Mouse (Mus musculus) limb, embryonic 12.5 days (tissue): ENCODE measurements around the gene Esr2. TPM values are rescaled to one million over a fixed set of nuclear protein-coding genes. Genes with fewer than 3 reads are reported as not detected.
"Not testable (repeated sequence)": the region's sequence is repeated elsewhere in the genome, so short reads cannot be mapped to it uniquely, and the experiment has no call there.

Experiments
- ATAC-seq: fragments of 200-750 bp; cut with Nextera tagmentation; 2 replicates; pipeline ENCODE4 v1.8.0; 2017; ENCODE audit warnings: low read depth, moderate TSS enrichment; ENCODE audit not compliant: insufficient number of reproducible peaks, insufficient read depth, low FRiP score, low TSS enrichment
- H3K27ac ChIP-seq: fragments of 300-500 bp; sonication (generic); 2 replicates; pipeline ENCODE4 v1.5.1; 2016; ENCODE audit warnings: mild to moderate bottlenecking, moderate library complexity
- H3K27me3 ChIP-seq: fragments of 300-500 bp; sonication (generic); 2 replicates; pipeline ENCODE4 v1.6.1; 2016; ENCODE audit warnings: mild to moderate bottlenecking, moderate library complexity
- H3K36me3 ChIP-seq: fragments of 300-500 bp; sonication (generic); 2 replicates; pipeline ENCODE4 v1.6.1; 2016; ENCODE audit warnings: mild to moderate bottlenecking, moderate library complexity
- H3K4me1 ChIP-seq: fragments of 300-500 bp; sonication (generic); replicated peaks from 2 replicates; pipeline ENCODE4 v1.6.1; 2016
- H3K4me2 ChIP-seq: fragments of 300-500 bp; sonication (generic); 2 replicates; pipeline ENCODE4 v1.6.1; 2016; ENCODE audit warnings: mild to moderate bottlenecking, moderate library complexity
- H3K4me3 ChIP-seq: fragments of 300-500 bp; sonication (generic); replicated peaks from 2 replicates; pipeline ENCODE4 v1.5.1; 2016; ENCODE audit warnings: mild to moderate bottlenecking
- H3K9ac ChIP-seq: fragments of 300-500 bp; sonication (generic); replicated peaks from 2 replicates; pipeline ENCODE4 v1.6.1; 2016; ENCODE audit warnings: mild to moderate bottlenecking, moderate library complexity
- H3K9me3 ChIP-seq: fragments of 300-500 bp; sonication (generic); 2 replicates; pipeline ENCODE4 v1.6.1; 2016; ENCODE audit warnings: mild to moderate bottlenecking, moderate library complexity
- WGBS: fragments of 180-500 bp; shearing (Covaris S2); methylation state at CpG from one replicate; pipeline ENCODE4 v1.1.7; 2016; 5-methylcytosine and 5-hydroxymethylcytosine counted together
- polyA plus RNA-seq: library from polyadenylated mRNA; unstranded; fragments of >200 nt; fragmentation: Nextera tagmentation; extraction: Ambion mirVana; gene quantifications from 2 replicates; pipeline ENCODE4 v1.2.1, GENCODE M21; 2016

Gene Esr2
- 0.19 and 0.35 TPM in 2 replicates for polyA plus RNA-seq

DNA sequence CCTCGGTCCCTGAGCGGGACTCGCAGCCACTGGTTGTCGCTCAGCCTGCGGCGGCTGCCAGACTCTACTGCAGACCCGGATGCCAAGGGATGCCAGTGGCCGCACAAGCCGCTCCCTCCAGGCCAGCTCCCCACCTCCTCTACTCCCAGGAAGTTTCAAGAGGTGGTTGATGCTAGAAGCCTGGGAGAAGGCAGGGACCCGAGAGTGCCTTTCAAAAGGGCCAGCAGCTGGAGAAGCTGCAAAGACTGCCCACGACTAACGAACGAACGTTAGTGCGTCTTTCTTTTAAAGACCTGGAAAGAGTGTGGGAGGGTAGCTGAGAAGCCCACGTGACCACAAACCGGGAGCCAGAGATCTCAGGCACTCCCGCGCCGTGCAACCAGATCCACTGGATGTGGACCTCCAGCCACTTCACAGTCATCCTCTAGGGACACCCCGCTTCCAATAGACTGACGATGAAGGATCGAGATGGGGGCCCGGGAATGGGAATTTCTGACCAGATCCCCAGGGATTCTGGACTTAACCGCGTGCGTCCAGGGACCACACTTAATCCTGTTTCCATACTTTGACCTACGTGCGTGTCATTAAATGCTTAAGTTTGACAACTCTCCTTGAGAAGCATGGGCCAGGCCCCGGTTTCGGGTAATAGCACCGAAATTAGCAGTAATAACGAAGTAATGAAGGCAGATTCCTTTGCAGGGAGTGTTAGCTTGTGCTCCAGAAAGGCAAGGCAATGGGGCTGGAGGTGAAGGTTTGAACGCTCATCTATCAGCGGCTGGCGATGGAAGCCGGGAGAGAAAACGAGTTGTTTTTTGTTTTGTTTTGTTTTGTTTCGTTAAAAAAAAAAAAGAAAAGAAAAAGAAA lies at the start of gene Esr2:
Gene Esr2, minus strand, starts transcription at position 260 of the 864 bp plus-strand sequence.
- peak within 1 kb of the TSS; percentile 52 for H3K9ac ChIP-seq
- H3K9me3 ChIP-seq: no peaks in the 10 kb centered on the region
- H3K27ac ChIP-seq: no peak within 1 kb of the TSS
- no peaks in the 10 kb centered on the region for H3K36me3 ChIP-seq
- H3K27me3 ChIP-seq: peaks cover 12% of the 10 kb centered on the region
- WGBS: 1% methylated on average over 39 of the region's 39 CpGs
- 0 out of 2 replicates have a peak, but pooled peaks have one; percentile 50 for ATAC-seq
- H3K4me2 ChIP-seq: peak within 1 kb of the TSS; percentile 94
- H3K4me3 ChIP-seq: peak within 1 kb of the TSS; percentile 49
- no peaks in the 10 kb centered on the region for H3K4me1 ChIP-seq

DNA sequence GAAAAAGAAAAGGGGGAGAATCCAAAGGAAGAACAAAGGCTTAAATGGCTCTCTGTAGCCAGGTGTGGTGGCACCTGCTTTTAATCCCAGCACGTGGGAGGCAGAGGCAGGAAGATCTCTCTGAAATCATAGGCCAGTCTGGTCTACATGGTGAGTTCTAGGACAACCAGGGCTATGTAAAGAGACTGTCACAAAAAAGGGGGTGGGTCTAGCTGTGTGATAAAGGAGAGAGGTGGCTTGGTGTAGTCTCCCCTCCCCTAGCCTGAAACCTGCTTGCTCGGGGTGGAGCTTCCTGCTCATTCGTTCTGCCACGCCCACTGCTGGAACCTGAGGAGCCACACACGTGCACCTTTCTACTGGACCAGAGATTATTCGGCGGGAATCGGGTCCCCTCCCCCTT lies 45.0 kb upstream of the Esr2 start:
- not testable (repeated sequence) for H3K9ac ChIP-seq, H3K27me3 ChIP-seq, ATAC-seq, H3K4me1 ChIP-seq, H3K4me2 ChIP-seq, H3K36me3 ChIP-seq, H3K9me3 ChIP-seq, H3K27ac ChIP-seq, H3K4me3 ChIP-seq
- WGBS: 52% methylated on average over 3 of the region's 8 CpGs

DNA sequence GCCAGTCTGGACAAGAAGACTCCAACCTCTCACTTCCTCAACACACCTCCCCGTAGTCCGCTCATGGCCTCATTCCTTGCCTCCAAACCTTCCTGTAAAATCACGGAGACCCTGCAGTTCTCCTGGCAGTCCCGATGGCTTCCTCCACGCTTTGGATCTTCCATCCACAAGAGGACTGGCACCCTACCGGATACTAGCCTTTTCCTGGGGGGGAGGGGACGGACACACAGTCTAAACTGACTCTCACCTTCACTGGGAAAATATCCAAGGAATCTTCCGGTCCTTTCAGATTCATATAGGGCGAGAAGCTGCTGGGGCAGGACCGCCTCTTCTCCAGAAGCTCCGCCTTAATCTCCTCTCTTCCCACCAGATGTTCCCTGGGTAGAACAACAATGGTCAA lies 39.7 kb upstream of the Esr2 start:
- Histone ChIP-seq H3K4me3 (no peak overlapping the region), H3K4me2 (no peak overlapping the region), H3K27ac (no peak overlapping the region), H3K9me3 (no peaks in the 10 kb centered on the region), H3K36me3 (no peaks in the 10 kb centered on the region), H3K27me3 (no peaks in the 10 kb centered on the region), H3K4me1 (0 out of 2 replicates have a peak, but pooled peaks cover 4% of the 10 kb centered on the region), H3K9ac (no peak overlapping the region)
- WGBS: 70% methylated on average over 11 of the region's 11 CpGs
- ATAC-seq: no peak

DNA sequence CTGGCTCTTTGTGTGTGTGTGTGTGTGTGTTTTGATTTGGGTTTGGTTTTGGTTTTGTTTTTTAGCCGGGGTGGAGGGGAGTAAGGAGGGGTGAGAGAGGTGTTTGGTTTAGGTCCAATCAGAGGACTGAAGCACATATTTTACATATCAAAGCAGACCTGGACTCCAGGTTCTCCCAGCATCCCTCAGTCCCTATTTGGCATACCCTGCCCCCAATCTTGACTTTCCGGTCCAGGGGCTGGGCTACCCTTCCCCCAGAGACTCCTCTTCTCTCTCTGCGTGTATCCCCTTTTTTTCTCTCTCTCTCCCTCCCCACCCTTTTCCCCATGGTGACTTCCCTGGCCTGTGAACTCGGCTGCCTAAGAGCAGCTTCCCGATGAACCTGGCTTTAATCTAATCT lies 38.1 kb upstream of the Esr2 start:
- Histone ChIP-seq H3K27ac (no peak overlapping the region), H3K4me1 (0 out of 2 replicates have a peak, but pooled peaks cover 4% of the 10 kb centered on the region), H3K4me3 (no peak overlapping the region), H3K4me2 (no peak overlapping the region), H3K9me3 (no peaks in the 10 kb centered on the region), H3K36me3 (no peaks in the 10 kb centered on the region), H3K9ac (no peak overlapping the region), H3K27me3 (no peaks in the 10 kb centered on the region)
- WGBS: 25% methylated on average over 5 of the region's 5 CpGs
- ATAC-seq: no peak

DNA sequence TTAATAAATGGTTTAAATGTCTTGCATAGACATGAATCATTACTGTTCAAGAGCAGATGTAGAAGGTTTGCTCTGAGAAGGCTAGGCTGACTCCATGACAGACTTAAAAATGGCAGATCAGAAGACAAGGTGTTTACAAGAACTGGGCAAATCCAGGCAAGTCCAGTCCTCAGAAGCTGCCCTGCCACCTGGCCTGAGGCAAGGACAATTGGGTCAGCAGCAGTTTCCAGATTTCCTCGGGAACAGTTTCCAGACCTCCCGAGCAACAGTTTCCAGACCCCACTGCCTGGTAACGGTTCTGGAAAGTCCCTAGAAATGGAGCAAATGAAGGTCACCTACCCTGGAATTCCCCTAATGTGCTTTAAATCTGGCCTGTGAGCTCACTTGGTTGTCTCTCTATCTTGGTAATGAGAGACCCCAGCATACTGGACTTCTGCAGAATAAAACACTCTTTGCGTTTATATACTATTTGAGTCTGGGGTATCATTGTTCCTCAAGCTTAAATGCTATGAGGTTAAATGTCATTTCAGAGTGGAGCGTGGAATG lies 32.4 kb upstream of the Esr2 start:
- 87% methylated on average over 5 of the region's 5 CpGs for WGBS
- Histone ChIP-seq H3K27ac (no peak overlapping the region), H3K4me3 (no peak overlapping the region)

DNA sequence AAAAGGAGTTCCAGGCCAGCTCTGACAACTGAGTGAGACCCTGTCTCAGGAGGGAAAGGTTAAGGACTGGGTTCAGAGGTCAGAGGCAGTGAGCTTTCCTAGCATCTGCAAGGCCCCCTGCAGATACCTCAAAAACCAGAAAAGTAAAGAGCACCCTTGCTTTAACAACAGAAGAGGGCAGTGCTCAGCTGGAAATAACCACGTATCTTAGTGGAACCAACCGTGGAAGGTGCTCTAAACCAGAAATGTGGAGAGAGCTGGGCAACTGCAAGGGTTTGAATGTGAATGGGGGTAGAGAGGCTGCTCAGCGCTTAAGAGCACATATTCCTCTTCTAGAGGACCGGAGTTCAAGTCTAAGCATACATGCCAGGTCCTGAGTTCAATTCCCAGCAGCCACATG lies 23.3 kb upstream of the Esr2 start:
- no peak for ATAC-seq
- Histone ChIP-seq H3K9ac (no peak overlapping the region), H3K27me3 (peaks cover 4% of the 10 kb centered on the region; the same call in 1 of the 2 replicates), H3K27ac (no peak overlapping the region), H3K4me3 (no peak overlapping the region), H3K4me1 (peaks cover 13% of the 10 kb centered on the region), H3K9me3 (no peaks in the 10 kb centered on the region), H3K36me3 (no peaks in the 10 kb centered on the region), H3K4me2 (no peak overlapping the region)
- WGBS: 70% methylated on average over 4 of the region's 4 CpGs

More for the DNA sequence above, 32.4 kb upstream of the Esr2 start:
- ATAC-seq: no peak
- no peaks in the 10 kb centered on the region for H3K27me3 ChIP-seq
- H3K9me3 ChIP-seq: no peaks in the 10 kb centered on the region
- H3K4me1 ChIP-seq: no peaks in the 10 kb centered on the region
- H3K36me3 ChIP-seq: no peaks in the 10 kb centered on the region
- H3K9ac ChIP-seq: no peak overlapping the region
- no peak overlapping the region for H3K4me2 ChIP-seq

GRCm38 (mm10) chr12:76197071-76197470 lies 20.0 kb upstream of the Esr2 start:
- Histone ChIP-seq H3K4me2 (peak overlapping the region; percentile 76), H3K9me3 (no peaks in the 10 kb centered on the region), H3K36me3 (no peaks in the 10 kb centered on the region), H3K27me3 (peaks cover 7% of the 10 kb centered on the region; the same call in 1 of the 2 replicates), H3K9ac (no peak overlapping the region), H3K27ac (no peak overlapping the region), H3K4me3 (peak overlapping the region; percentile 21; the same call in 1 of the 2 replicates), H3K4me1 (peaks cover 13% of the 10 kb centered on the region)
- no peak for ATAC-seq
- 39% methylated on average over 8 of the region's 8 CpGs for WGBS

GRCm38 (mm10) chr12:76196709-76197054 lies 19.6 kb upstream of the Esr2 start:
- no peak overlapping the region; the same call in 1 of the 2 replicates for H3K9ac ChIP-seq
- peak overlapping the region; percentile 76 for H3K4me2 ChIP-seq
- no peaks in the 10 kb centered on the region for H3K9me3 ChIP-seq
- peaks cover 7% of the 10 kb centered on the region; the same call in 1 of the 2 replicates for H3K27me3 ChIP-seq
- 0 out of 2 replicates have a peak, but pooled peaks have one; percentile 50 for ATAC-seq
- WGBS: 9% methylated on average over 6 of the region's 6 CpGs
- no peak overlapping the region for H3K27ac ChIP-seq
- H3K36me3 ChIP-seq: no peaks in the 10 kb centered on the region
- H3K4me3 ChIP-seq: peak overlapping the region; percentile 35; the same call in 1 of the 2 replicates
- peaks cover 13% of the 10 kb centered on the region for H3K4me1 ChIP-seq

DNA sequence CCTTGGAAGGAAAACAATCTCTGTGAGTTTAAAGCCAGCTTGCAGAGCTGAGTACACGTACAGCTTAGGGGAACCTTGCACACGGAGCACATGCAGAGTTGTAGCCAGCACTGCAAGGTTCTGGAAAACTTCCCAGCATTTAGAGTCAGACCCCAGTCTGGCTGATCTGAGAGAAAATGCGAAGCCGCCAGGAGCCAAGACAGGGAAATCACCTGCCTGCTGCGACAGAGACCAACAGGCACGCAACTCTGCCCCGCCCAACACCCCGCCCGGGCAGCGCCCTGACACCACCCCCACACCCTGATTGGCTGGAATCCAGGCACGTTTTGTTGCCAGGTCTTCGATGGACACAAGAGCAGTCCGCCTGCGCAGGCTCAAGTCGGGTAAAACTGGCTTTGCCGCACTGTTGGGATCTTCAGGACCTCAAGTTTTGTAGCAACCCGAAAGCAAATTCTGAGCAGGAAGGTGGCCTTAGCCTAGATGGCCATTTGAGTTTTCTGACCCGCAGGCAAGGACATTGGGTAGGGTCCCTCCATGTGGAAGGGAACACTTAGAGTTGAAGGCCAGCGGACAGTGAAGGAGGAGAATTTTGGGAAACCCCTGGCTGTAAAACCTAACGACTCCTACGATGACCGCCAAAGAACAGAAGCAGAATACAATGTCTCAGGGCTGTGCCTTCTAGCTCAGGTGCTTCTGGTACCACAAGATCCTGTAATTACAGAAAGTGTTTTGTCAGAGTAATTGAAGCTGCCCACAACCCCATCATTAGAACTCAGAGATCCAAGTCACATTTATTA lies 19.1 kb upstream of the Esr2 start:
- Histone ChIP-seq H3K4me3 (peak overlapping the region; percentile 35), H3K9me3 (no peaks in the 10 kb centered on the region), H3K9ac (peak overlapping the region; percentile 40), H3K4me2 (peak overlapping the region; percentile 76), H3K27ac (0 out of 2 replicates have a peak overlapping the region, but pooled peaks have one; percentile 42), H3K27me3 (peaks cover 7% of the 10 kb centered on the region; the same call in 1 of the 2 replicates), H3K4me1 (peaks cover 13% of the 10 kb centered on the region), H3K36me3 (no peaks in the 10 kb centered on the region)
- WGBS: 2% methylated on average over 22 of the region's 22 CpGs
- peak; percentile 91 for ATAC-seq

- Histone ChIP-seq H3K27me3 (peaks cover 7% of the 10 kb centered on the region; the same call in 1 of the 2 replicates), H3K4me2 (no peak overlapping the region), H3K9ac (no peak overlapping the region), H3K9me3 (no peaks in the 10 kb centered on the region), H3K36me3 (no peaks in the 10 kb centered on the region), H3K27ac (no peak overlapping the region), H3K4me1 (peaks cover 13% of the 10 kb centered on the region), H3K4me3 (no peak overlapping the region)
- 77% methylated on average over 3 of the region's 3 CpGs for WGBS
- no peak for ATAC-seq
These were observed 17.5 kb upstream of the Esr2 start for GRCm38 (mm10) chr12:76194526-76194925.

GRCm38 (mm10) chr12:76190940-76191339 lies 13.9 kb upstream of the Esr2 start:
- ATAC-seq: no peak
- Histone ChIP-seq H3K4me3 (no peak overlapping the region), H3K4me1 (peaks cover 6% of the 10 kb centered on the region), H3K27me3 (peaks cover 7% of the 10 kb centered on the region; the same call in 1 of the 2 replicates), H3K4me2 (no peak overlapping the region), H3K27ac (no peak overlapping the region), H3K36me3 (no peaks in the 10 kb centered on the region), H3K9me3 (no peaks in the 10 kb centered on the region), H3K9ac (no peak overlapping the region)
- 41% methylated on average over 11 of the region's 11 CpGs for WGBS
